Mouse (Mus musculus) granulocyte monocyte progenitor cell, adult 5-6 weeks (primary cell): ENCODE results near the gene Atp6v1a. TPM values are rescaled to one million over a fixed set of nuclear protein-coding genes. Genes with fewer than 3 reads are reported as not detected.

Experiments
- ATAC-seq: replicated peaks from 2 replicates; pipeline ENCODE4 v1.8.0; 2016; ENCODE audit warnings: mild to moderate bottlenecking, moderate TSS enrichment, inconsistent platforms; ENCODE audit not compliant: poor library complexity, severe bottlenecking
- total RNA-seq, 2 experiments: library from RNA; stranded (forward) in 1 of 2; stranded (reverse) in 1 of 2; fragments of 200-712, 200-1000 nt in 1 of 2; fragments of >200 nt in 1 of 2; fragmentation: Nextera tagmentation in 1 of 2; gene quantifications; 2 replicates each; pipeline ENCODE4 v1.2.3; 2014 to 2017

Gene Atp6v1a
- total RNA-seq (2014; fragmentation: Nextera tagmentation) (34.9 and 41.3 TPM in 2 replicates), total RNA-seq (2017) (66.0 and 90.2 TPM in 2 replicates)

- ATAC-seq, result peak; percentile 48
Observed at GRCm38 (mm10) chr16:44139536-44140185, at the start of gene Atp6v1a, which contains the start of gene Naa50. Gene Atp6v1a (minus strand): TSS chr16:44139705. Gene Naa50 (plus strand): TSS chr16:44139830.

- ATAC-seq, result no peak
Observed at GRCm38 (mm10) chr16:44188766-44189165, 49.3 kb upstream of the Atp6v1a start.

- ATAC-seq, result peak; percentile 84
Observed at GRCm38 (mm10) chr16:44187172-44187571, 47.7 kb upstream of the Atp6v1a start.

GRCm38 (mm10) chr16:44184769-44185168, 45.3 kb upstream of the Atp6v1a start:
- ATAC-seq, result no peak

- no peak for ATAC-seq
Observed at GRCm38 (mm10) chr16:44182597-44182996, 43.1 kb upstream of the Atp6v1a start.

- ATAC-seq, result no peak
Observed at GRCm38 (mm10) chr16:44178555-44178954, 39.0 kb upstream of the Atp6v1a start.

- ATAC-seq, result no peak
Observed at GRCm38 (mm10) chr16:44176511-44176910, 37.0 kb upstream of the Atp6v1a start.

DNA sequence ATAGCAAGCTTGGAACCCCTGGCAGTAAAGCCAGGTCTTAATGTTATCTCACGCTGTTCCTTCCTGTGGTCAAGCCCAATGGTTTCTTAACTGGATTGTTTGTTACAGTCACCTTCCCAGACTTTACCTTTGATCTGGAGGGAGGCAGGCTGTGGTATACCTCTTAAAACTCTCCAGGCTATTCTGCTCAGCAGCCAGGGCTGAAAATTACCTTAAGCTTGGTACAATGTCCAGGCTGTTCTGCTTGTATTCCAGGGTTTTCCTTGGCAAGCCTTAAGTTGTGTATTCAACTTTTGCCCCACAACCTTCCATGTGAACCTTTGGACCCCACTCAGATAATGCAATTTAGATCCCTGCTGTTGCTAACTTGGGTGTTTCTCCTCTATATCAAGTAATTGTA, 35.5 kb upstream of the Atp6v1a start:
- ATAC-seq, result no peak

DNA sequence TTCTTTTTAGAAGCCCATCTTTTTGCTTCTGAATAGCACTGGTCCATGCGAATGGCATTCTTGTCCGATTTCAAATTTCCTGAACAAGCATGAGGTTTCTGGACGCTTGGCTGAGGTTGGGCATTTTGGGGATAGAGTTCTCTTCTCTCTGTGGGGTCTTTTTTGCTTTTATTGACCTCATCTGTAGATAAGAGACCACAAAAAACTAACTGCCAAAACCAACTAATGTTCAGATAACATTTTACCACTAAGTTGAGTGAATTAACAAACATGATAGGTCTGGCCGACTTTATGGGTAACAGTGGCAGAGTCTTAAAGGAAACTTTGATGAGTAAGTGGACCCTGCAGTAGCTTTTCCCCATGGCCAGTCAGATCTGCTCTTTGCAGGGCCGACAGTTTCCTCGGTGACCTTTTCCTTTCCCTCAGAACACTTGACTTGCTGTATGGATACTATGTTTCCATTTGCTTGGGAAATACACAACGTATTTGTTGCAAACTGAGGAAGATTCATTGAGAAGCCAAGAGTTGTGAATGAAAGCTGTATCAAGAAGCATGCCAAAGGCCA, 34.5 kb upstream of the Atp6v1a start:
- no peak for ATAC-seq

DNA sequence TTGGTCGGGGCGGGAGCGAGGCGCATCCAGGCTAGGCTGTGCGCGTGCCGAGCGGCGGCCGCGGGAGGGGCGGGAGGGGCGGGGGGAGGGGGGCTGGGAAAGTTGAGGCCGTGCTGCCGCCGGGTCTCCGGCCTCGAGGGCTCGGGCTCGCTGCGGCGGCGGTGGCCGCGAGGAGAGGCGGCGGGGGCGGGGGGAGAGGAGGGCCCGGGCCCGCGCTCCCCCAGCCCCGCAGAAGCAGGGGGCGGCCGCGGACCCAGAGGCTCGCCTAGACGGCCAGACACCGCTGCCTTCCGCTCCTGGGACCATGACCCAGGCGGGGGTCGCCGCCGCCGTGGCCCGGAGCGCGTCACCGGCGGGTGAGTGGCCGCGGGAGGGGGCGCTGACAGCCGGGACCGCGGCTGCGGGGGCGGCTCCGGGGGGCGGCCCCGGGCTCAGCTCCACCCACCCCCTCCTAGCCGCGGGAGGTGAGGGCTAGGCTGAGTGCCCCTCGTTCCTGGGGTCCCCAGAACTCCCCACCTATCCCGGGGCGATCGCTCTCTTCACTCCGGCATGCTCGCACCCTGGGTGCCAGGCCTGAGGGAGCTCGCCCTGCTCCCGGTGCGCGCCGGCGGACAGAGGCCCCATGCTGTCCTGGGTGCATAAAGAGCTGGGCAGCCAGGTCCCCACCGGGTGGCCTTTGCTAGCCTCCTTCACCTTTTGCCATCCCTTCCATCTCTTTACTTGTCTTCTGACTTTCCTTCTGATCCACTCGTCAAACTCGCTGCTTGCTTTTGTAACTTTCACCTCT, 33.8 kb upstream of the Atp6v1a start, which contains the start of gene Usf3:
Usf3 (plus strand) TSS at position 92 of the 787 bp plus-strand sequence.
- peak; percentile 39 for ATAC-seq

- peak; percentile 96 for ATAC-seq
Observed at GRCm38 (mm10) chr16:44172297-44173154, 33.0 kb upstream of the Atp6v1a start.

GRCm38 (mm10) chr16:44168990-44169389, 29.5 kb upstream of the Atp6v1a start:
- ATAC-seq, result no peak

GRCm38 (mm10) chr16:44165182-44165581, 25.7 kb upstream of the Atp6v1a start:
- no peak for ATAC-seq

DNA sequence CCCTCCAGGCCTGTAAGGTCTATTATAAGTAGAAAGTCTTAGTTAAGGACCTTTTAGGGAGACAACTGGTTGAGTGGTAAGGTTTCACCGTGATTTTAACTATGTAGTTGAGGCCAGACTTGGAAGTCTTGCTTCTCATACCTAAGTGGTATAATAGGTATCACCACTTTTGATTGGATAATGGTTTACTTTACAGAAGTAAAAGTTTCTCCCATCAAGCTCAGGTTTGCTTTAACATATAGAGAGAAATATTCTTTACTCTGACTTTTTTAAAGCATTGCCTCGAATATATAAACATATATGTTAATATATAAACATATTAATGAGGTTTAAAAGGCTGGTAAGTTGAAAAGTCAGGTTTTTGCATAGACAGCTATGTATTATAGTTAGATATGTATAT, 24.3 kb upstream of the Atp6v1a start:
- ATAC-seq, result no peak

- ATAC-seq, result no peak
Observed at GRCm38 (mm10) chr16:44159325-44159724, 19.8 kb upstream of the Atp6v1a start.

GRCm38 (mm10) chr16:44154497-44155057, 15.1 kb upstream of the Atp6v1a start:
- ATAC-seq, result no peak

- peak; percentile 52 for ATAC-seq
Observed at GRCm38 (mm10) chr16:44149002-44149767, 9.7 kb upstream of the Atp6v1a start.

DNA sequence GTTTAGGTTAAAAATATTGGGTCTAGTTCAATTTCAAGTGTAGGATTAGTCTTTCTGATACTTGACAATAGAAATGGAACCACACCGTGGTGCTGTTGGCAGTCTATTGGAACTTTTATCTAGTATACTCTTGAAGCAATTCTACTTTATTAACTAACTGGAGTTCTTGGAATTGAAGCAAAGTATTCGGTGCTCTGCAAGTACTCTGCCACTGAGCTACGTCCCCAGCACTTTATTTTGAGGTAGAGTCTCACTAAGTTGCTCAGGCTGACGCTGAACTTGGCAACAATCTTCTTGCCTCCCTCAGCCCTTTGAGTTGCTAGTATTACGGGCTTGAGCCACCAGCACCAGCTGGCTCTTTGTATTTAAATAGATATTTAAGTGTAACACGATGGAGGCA, 2.0 kb upstream of the Atp6v1a start:
- ATAC-seq, result no peak

DNA sequence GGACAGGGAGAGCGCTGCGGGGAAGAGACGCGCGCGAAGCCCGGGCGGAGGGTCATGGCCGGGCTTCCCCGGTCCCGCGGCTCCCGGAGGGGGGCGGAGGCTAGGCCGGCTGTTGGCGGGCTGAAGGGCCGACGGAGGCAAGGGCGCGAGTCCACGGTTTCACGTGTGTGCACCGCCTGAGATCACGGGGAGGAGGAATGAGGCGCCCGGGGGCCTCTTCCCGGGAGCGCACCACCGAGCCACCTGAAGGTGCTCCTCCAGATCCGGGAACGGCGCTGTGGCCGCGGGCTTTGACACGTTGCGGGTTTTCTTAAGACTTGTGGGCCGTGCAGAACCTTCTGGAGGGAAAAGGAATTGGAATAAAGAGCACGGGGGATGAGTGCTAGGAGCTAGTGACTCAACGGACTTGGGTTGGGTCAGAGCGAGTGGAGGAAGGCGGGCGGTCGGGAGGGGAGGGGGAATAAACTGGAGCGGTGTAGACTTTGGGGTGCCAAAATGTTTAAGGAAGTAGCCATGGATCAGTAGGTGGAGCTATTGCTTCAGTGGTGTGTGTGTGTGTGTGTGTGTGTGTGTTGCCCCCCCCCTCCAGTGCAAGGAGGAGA, 782 bp upstream of the Atp6v1a start:
- ATAC-seq, result peak; percentile 68
